Mouse (Mus musculus): Measurements from ENCODE around the gene Lima1.
"Not testable (repeated sequence)": the region's sequence is repeated elsewhere in the genome, so short reads cannot be mapped to it uniquely, and the experiment has no call there.

Gene Lima1

GRCm38 (mm10) chr15:99839165-99839840, 36.0 kb downstream of the Lima1 start:
- in situ Hi-C loops (cut with MboI; ENCODE audit: low sequenced_read_pairs), result no loop called here

GRCm38 (mm10) chr15:99837561-99837960, 37.7 kb downstream of the Lima1 start:
- in situ Hi-C loops (cut with MboI; ENCODE audit: low sequenced_read_pairs), result no loop called here

GRCm38 (mm10) chr15:99835191-99835590, 40.1 kb downstream of the Lima1 start:
- in situ Hi-C loops (cut with MboI; ENCODE audit: low sequenced_read_pairs), result no loop called here

- in situ Hi-C loops (cut with MboI; ENCODE audit: low sequenced_read_pairs), result no loop called here
Measured at GRCm38 (mm10) chr15:99834681-99835080, 40.6 kb downstream of the Lima1 start.

- in situ Hi-C loops (cut with MboI; ENCODE audit: low sequenced_read_pairs), result no loop called here
Measured at GRCm38 (mm10) chr15:99833648-99834454, 41.4 kb downstream of the Lima1 start.

- in situ Hi-C loops (cut with MboI; ENCODE audit: low sequenced_read_pairs), result no loop called here
Measured at GRCm38 (mm10) chr15:99831535-99831934, 43.7 kb downstream of the Lima1 start.

- in situ Hi-C loops (cut with MboI; ENCODE audit: low sequenced_read_pairs), result no loop called here
Measured at GRCm38 (mm10) chr15:99828061-99828460, 47.2 kb downstream of the Lima1 start.

GRCm38 (mm10) chr15:99826210-99826888, 48.9 kb downstream of the Lima1 start:
- in situ Hi-C loops (cut with MboI; ENCODE audit: low sequenced_read_pairs), result no loop called here

GRCm38 (mm10) chr15:99825211-99825610, 50.0 kb downstream of the Lima1 start:
- in situ Hi-C loops (cut with MboI; ENCODE audit: low sequenced_read_pairs), result no loop called here

GRCm38 (mm10) chr15:99823322-99823898, 51.8 kb downstream of the Lima1 start:
- in situ Hi-C loops (cut with MboI; ENCODE audit: low sequenced_read_pairs), result no loop called here

GRCm38 (mm10) chr15:99822501-99822900, 52.8 kb downstream of the Lima1 start:
- in situ Hi-C loops (cut with MboI; ENCODE audit: low sequenced_read_pairs), result not testable (repeated sequence)

GRCm38 (mm10) chr15:99819621-99820279, 55.5 kb downstream of the Lima1 start:
- in situ Hi-C loops (cut with MboI; ENCODE audit: low sequenced_read_pairs), result no loop called here

- in situ Hi-C loops (cut with MboI; ENCODE audit: low sequenced_read_pairs), result no loop called here
Measured at GRCm38 (mm10) chr15:99819109-99819440, 56.2 kb downstream of the Lima1 start.

- in situ Hi-C loops (cut with MboI; ENCODE audit: low sequenced_read_pairs), result no loop called here
Measured at GRCm38 (mm10) chr15:99818321-99819108, 56.7 kb downstream of the Lima1 start.

GRCm38 (mm10) chr15:99817343-99818235, 57.7 kb downstream of the Lima1 start:
- in situ Hi-C loops (cut with MboI; ENCODE audit: low sequenced_read_pairs), result no loop called here

GRCm38 (mm10) chr15:99815999-99816398, 59.3 kb downstream of the Lima1 start:
- in situ Hi-C loops (cut with MboI; ENCODE audit: low sequenced_read_pairs), result no loop called here

GRCm38 (mm10) chr15:99814554-99815260, 60.5 kb downstream of the Lima1 start:
- in situ Hi-C loops (cut with MboI; ENCODE audit: low sequenced_read_pairs), result no loop called here

GRCm38 (mm10) chr15:99813639-99814038, 61.6 kb downstream of the Lima1 start:
- in situ Hi-C loops (cut with MboI; ENCODE audit: low sequenced_read_pairs), result no loop called here

GRCm38 (mm10) chr15:99812097-99812496, 63.2 kb downstream of the Lima1 start:
- in situ Hi-C loops (cut with MboI; ENCODE audit: low sequenced_read_pairs), result no loop called here

Data from CH12F3 (cell line).